Mouse (Mus musculus) heart, adult 11 months (tissue): ENCODE results near the gene Gm4779.
"Not testable (repeated sequence)": the region's sequence is repeated elsewhere in the genome, so short reads cannot be mapped to it uniquely, and the experiment has no call there.

Source experiments
- DNase-seq: peaks from one replicate; pipeline ENCODE4 v3.0.0; 2022

Gene Gm4779

DNA sequence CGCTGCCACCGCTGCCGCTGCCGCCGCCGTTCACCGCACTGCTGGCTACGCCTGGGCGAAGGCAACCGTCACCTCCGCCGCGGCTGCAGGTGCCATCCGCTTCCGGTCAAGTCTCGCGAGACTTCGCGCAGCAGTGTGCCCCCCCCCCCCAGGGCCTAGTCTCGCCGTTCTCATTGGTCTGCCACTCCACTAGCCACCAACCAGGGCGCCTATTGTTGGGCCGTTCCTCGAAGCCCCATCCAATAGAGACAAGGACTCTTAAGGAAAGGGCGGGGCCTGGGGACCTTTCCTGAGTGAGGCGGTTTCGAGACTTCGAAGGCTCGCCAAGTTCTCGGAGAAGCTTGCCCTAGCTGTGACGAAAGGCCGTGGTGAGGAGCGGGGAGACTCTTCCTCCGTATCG is at the start of gene Gm4779, which contains the start of gene 8030474K03Rik:
Gene Gm4779 (minus strand): TSS at position 82 of the 400 bp plus-strand sequence.
Gene 8030474K03Rik (plus strand): TSS at position 315 of the 400 bp plus-strand sequence.
- DNase-seq: no peak

- DNase-seq: not testable (repeated sequence)
Measured at GRCm38 (mm10) chrX:101819980-101820379, 25.8 kb upstream of the Gm4779 start.

- no peak for DNase-seq
Measured at GRCm38 (mm10) chrX:101819163-101819562, 24.9 kb upstream of the Gm4779 start.

DNA sequence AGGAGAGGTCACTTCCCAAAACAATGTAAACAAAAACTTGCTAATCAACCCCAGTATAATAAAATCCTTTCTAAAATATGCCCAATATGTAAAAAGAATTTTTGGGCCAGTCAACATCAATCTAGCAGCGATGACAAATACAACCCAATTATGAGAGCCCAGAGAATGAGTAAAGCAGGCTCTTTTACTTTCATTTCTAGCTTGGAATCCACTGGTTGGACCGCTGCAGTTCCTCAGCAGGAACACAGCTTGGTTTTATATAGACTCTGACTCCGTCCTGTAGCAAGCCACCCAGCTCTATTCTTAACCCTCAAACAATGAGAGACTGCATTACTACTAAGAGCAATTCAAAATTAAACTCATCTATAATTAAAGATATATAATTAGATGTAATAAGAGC is 17.5 kb upstream of the Gm4779 start:
- DNase-seq: no peak

- DNase-seq: peak; percentile 23
Measured at GRCm38 (mm10) chrX:101805512-101805911, 11.3 kb upstream of the Gm4779 start.

GRCm38 (mm10) chrX:101791551-101791950 is 2.7 kb downstream of the Gm4779 start:
- DNase-seq: peak; percentile 84

- peak; percentile 71 for DNase-seq
Measured at GRCm38 (mm10) chrX:101772035-101772434, 22.2 kb downstream of the Gm4779 start.

DNA sequence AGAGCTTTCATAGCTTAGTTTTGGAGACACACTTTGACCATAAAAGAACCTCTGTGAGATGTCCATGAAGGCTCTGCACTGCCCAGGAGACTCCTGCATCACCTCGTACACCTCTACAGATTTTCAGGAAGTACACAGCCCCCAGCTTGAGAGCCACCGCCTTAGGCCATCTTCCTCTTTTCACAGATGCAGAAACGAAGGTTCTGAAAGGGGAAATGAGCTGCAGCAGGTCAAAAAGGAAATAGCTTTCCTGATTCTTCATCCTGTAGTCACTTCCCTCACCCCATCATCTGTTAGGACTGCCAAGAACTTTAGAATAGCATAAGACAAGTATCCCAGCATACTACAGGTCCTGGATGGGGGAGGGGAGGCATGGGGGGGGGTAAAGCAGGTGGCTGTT is 23.9 kb downstream of the Gm4779 start:
- peak; percentile 83 for DNase-seq

- DNase-seq: peak; percentile 39
Measured at GRCm38 (mm10) chrX:101769478-101769877, 24.7 kb downstream of the Gm4779 start.

- DNase-seq: no peak
Measured at GRCm38 (mm10) chrX:101767280-101767679, 26.9 kb downstream of the Gm4779 start.

GRCm38 (mm10) chrX:101765111-101765510 is 29.1 kb downstream of the Gm4779 start:
- DNase-seq: no peak

DNA sequence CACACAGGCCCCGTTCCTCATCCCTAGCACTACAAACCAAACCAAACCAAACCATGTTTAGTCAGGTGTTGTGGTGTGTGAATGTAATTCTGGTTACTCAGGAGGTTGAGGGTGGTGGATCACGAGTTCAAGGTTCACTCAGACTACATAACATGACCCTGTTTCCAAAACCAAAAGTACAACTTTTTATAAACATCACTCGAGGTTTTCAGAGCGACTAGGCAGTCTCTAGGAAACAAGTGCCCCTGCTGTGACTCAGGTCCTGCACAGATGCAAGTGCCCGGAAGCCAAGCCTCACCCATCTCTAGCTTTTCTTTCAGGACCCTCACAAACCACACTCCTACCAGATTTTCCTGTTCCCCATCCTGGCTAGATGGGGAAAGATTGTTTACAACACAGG is 29.6 kb downstream of the Gm4779 start:
- DNase-seq: no peak

- DNase-seq: no peak
Measured at GRCm38 (mm10) chrX:101754478-101754877, 39.7 kb downstream of the Gm4779 start.

GRCm38 (mm10) chrX:101750144-101750543 is 44.1 kb downstream of the Gm4779 start:
- DNase-seq: no peak

GRCm38 (mm10) chrX:101741064-101741433 is 53.2 kb downstream of the Gm4779 start:
- DNase-seq: no peak

DNA sequence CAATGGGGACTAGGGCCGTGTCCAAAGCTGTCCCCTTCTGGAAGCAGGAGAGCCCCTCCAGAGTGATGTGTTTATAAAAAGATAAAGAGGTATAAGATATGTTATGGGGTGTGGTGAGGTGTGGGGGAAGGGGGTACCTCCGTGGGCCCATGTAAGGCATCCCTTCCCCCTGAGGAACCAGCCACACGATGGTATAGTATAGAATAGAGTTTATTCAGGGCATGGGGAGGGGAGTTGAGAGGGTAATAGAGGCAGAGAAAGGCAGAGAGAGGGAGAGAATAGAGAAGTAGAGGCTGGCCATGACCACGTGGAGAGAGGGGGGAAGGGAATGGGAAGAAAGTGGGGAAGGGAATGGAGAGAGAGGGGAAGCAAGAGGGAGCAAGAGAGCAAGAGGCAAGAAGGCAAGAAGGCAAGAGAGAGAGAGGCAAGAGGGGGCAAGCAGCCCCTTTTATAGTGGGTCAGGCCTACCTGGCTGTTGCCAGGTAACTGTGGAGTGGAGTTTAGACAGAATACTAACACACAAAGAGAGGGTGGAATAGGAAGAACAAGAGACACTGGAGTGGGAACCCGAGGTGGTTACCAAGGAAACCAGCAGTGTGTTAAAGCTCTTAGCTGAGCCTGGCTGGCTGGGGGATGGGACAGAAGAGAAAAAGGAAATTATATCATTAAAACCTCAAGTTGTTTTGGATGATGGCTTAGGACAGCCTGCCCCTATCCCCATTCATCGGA is 53.7 kb downstream of the Gm4779 start:
- peak; percentile 16 for DNase-seq
